Mouse (Mus musculus): ENCODE data around the gene Trim41. TPM values are rescaled to one million over a fixed set of nuclear protein-coding genes. Genes with fewer than 3 reads are reported as not detected.
"Not testable (repeated sequence)": the region's sequence is repeated elsewhere in the genome, so short reads cannot be mapped to it uniquely, and the experiment has no call there.

Gene Trim41
- polyA plus RNA-seq, 1 experiment from 2014 or later: 5.7 TPM

DNA sequence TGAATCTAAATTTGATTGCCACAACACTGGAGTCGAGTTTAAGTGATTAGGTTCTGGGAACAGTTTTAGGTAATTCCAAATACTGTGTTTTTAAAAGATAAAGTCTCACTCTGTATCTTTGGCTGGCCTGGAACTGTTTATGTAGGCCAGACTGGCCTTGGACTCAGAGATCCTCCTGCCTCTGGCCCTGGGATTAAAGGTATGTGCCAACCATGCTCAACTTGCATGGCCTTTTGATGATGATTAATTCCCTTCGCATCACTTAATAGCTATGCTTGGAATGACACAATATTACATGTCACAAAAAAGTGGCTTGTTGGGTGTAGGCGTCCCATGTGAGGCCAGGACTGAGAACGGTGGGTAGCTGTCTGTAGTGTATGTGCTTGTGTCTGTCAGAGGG lies 35.0 kb upstream of the Trim41 start:
- Histone ChIP-seq H3K9ac (ENCODE audit: low read length) (no peak overlapping the region), H3K9me3 (ENCODE audit: control insufficient read depth, low read length) (no peaks in the 10 kb centered on the region), H3K27me3 (ENCODE audit: control insufficient read depth, insufficient read depth, low read length) (no peaks in the 10 kb centered on the region), H3K4me3 (ENCODE audit: low read depth, low read length) (no peak overlapping the region), H3K4me1 (ENCODE audit: control insufficient read depth, insufficient read depth, low read length) (0 out of 2 replicates have a peak, but pooled peaks cover 4% of the 10 kb centered on the region), H3K27ac (replicated peaks; ENCODE audit: low read depth, low read length) (no peak overlapping the region), H3K4me2 (ENCODE audit: low read depth, severe bottlenecking) (no peak overlapping the region; the same call in 1 of the 2 replicates), H3K36me3 (ENCODE audit: control insufficient read depth, insufficient read depth, low read length) (no peaks in the 10 kb centered on the region)
- DNase-seq (ENCODE audit: low spot score): no peak
- ATAC-seq (ENCODE audit: insufficient number of reproducible peaks, low FRiP score, low TSS enrichment, low read depth): no peak
- WGBS: 83% methylated on average over 4 of the region's 4 CpGs

DNA sequence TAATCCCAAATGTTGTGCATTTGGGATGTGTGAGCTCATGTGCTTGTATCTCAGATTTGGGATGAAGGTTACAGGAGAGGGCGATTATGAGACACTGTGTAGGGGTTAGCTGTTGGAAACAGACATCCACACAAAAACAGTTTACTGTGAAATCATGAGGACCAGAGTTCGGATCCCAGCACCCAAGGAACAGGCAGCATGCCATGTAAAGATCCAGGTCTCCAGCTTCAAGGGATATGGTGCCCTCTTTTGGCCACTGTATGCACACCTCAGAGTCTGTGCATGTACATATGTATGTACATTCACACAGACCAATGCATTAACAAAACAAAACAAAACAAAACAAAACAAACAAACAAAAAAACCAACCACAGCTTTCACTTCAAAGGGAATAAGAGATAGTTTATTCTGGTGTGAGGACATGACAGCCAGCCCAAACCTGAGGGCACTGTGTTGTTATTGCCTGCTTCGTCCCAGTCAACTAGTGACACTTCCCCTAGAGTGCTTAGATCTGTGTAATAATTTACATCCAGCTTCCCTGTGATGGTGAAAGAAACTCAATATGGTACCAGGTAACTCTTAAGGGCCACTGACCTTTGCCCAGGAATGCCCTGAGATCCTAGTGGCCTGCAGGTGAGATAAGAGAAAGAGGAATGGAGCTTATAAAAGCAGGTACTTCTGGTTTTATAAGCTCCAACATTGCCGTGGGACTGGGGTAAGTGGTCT lies 34.3 kb upstream of the Trim41 start:
- ATAC-seq (ENCODE audit: insufficient number of reproducible peaks, low FRiP score, low TSS enrichment, low read depth) (no peak), DNase-seq (ENCODE audit: low spot score) (no peak)
- 81% methylated on average over 4 of the region's 4 CpGs for WGBS

DNA sequence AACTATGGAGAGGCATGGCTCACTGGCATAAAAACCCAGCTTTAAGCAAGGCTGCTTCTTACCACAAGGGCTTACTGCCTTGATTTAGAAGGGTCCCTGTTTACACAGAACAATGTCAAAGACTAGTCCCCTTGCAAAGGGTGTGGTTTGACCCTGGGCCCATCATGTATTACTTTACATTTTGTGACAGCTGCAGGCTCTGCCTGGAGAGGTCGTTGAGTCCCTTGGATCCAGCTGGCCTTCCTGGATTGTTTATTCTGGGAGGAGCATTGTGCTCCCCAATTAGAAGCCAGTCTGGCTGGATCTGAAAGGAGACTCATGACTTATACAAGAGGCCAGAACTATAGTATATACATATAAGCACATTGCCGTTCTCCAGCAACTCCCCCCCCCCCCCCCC lies 33.1 kb upstream of the Trim41 start:
- no peak overlapping the region for H3K4me3 ChIP-seq (ENCODE audit: low read depth, low read length)
- H3K36me3 ChIP-seq (ENCODE audit: control insufficient read depth, insufficient read depth, low read length): no peaks in the 10 kb centered on the region
- ATAC-seq (ENCODE audit: insufficient number of reproducible peaks, low FRiP score, low TSS enrichment, low read depth) (no peak), DNase-seq (ENCODE audit: low spot score) (no peak)
- no peaks in the 10 kb centered on the region for H3K9me3 ChIP-seq (ENCODE audit: control insufficient read depth, low read length)
- no peak overlapping the region for H3K9ac ChIP-seq (ENCODE audit: low read length)
- 0 out of 2 replicates have a peak, but pooled peaks cover 4% of the 10 kb centered on the region for H3K4me1 ChIP-seq (ENCODE audit: control insufficient read depth, insufficient read depth, low read length)
- 61% methylated on average over 2 of the region's 2 CpGs for WGBS
- H3K27ac ChIP-seq (replicated peaks; ENCODE audit: low read depth, low read length): no peak overlapping the region
- H3K27me3 ChIP-seq (ENCODE audit: control insufficient read depth, insufficient read depth, low read length): no peaks in the 10 kb centered on the region
- no peak overlapping the region for H3K4me2 ChIP-seq (ENCODE audit: low read depth, severe bottlenecking)

More for the DNA sequence above, 34.3 kb upstream of the Trim41 start:
- H3K36me3 ChIP-seq (ENCODE audit: control insufficient read depth, insufficient read depth, low read length): no peaks in the 10 kb centered on the region
- H3K9ac ChIP-seq (ENCODE audit: low read length): no peak overlapping the region
- H3K9me3 ChIP-seq (ENCODE audit: control insufficient read depth, low read length): no peaks in the 10 kb centered on the region
- H3K27me3 ChIP-seq (ENCODE audit: control insufficient read depth, insufficient read depth, low read length): no peaks in the 10 kb centered on the region
- H3K4me3 ChIP-seq (ENCODE audit: low read depth, low read length): no peak overlapping the region
- H3K4me2 ChIP-seq (ENCODE audit: low read depth, severe bottlenecking): no peak overlapping the region
- no peak overlapping the region for H3K27ac ChIP-seq (replicated peaks; ENCODE audit: low read depth, low read length)
- 0 out of 2 replicates have a peak, but pooled peaks cover 4% of the 10 kb centered on the region for H3K4me1 ChIP-seq (ENCODE audit: control insufficient read depth, insufficient read depth, low read length)

DNA sequence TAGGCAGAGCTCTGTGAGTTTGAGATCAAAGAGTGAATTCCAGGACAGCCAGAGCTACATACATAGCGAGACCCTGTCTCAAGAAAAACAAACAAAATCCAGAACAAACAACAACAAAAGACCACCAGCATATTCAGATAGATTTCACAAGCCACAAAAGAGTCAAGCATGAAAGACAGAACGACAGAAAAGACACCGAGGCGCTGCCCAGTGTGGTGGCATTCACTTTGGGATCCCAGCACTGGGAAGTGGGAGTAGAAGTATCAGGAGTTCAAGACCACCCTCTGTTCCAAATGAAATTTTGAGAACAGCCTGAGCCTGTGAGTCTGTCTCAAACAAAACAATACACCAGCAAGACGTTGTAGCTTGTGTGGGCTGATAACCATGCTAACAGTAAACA lies 29.7 kb upstream of the Trim41 start:
- DNase-seq (ENCODE audit: low spot score): no peak
- WGBS: 66% methylated on average over 5 of the region's 5 CpGs

GRCm38 (mm10) chr11:48846362-48846761 lies 29.2 kb upstream of the Trim41 start:
- not testable (repeated sequence) for H3K9me3 ChIP-seq (ENCODE audit: control insufficient read depth, low read length); H3K4me1 ChIP-seq (ENCODE audit: control insufficient read depth, insufficient read depth, low read length); H3K4me2 ChIP-seq (ENCODE audit: low read depth, severe bottlenecking); H3K36me3 ChIP-seq (ENCODE audit: control insufficient read depth, insufficient read depth, low read length); H3K27ac ChIP-seq (replicated peaks; ENCODE audit: low read depth, low read length); H3K9ac ChIP-seq (ENCODE audit: low read length); H3K4me3 ChIP-seq (ENCODE audit: low read depth, low read length); H3K27me3 ChIP-seq (ENCODE audit: control insufficient read depth, insufficient read depth, low read length); ATAC-seq (ENCODE audit: insufficient number of reproducible peaks, low FRiP score, low TSS enrichment, low read depth); DNase-seq (ENCODE audit: low spot score)
- 81% methylated on average over 2 of the region's 2 CpGs for WGBS

More for the DNA sequence above, 29.7 kb upstream of the Trim41 start:
- no peaks in the 10 kb centered on the region for H3K9me3 ChIP-seq (ENCODE audit: control insufficient read depth, low read length)
- H3K27me3 ChIP-seq (ENCODE audit: control insufficient read depth, insufficient read depth, low read length): no peaks in the 10 kb centered on the region
- no peak for ATAC-seq (ENCODE audit: insufficient number of reproducible peaks, low FRiP score, low TSS enrichment, low read depth)
- no peaks in the 10 kb centered on the region for H3K4me1 ChIP-seq (ENCODE audit: control insufficient read depth, insufficient read depth, low read length)
- H3K27ac ChIP-seq (replicated peaks; ENCODE audit: low read depth, low read length): no peak overlapping the region
- H3K4me2 ChIP-seq (ENCODE audit: low read depth, severe bottlenecking): no peak overlapping the region
- no peak overlapping the region for H3K9ac ChIP-seq (ENCODE audit: low read length)
- H3K4me3 ChIP-seq (ENCODE audit: low read depth, low read length): no peak overlapping the region
- no peaks in the 10 kb centered on the region for H3K36me3 ChIP-seq (ENCODE audit: control insufficient read depth, insufficient read depth, low read length)

GRCm38 (mm10) chr11:48845244-48845815 lies 28.2 kb upstream of the Trim41 start:
- H3K27me3 ChIP-seq (ENCODE audit: control insufficient read depth, insufficient read depth, low read length): no peaks in the 10 kb centered on the region
- H3K4me1 ChIP-seq (ENCODE audit: control insufficient read depth, insufficient read depth, low read length): no peaks in the 10 kb centered on the region
- H3K4me2 ChIP-seq (ENCODE audit: low read depth, severe bottlenecking): no peak overlapping the region
- H3K36me3 ChIP-seq (ENCODE audit: control insufficient read depth, insufficient read depth, low read length): no peaks in the 10 kb centered on the region
- H3K4me3 ChIP-seq (ENCODE audit: low read depth, low read length): no peak overlapping the region
- no peak overlapping the region for H3K9ac ChIP-seq (ENCODE audit: low read length)
- WGBS: 22% methylated on average over 13 of the region's 13 CpGs
- H3K9me3 ChIP-seq (ENCODE audit: control insufficient read depth, low read length): no peaks in the 10 kb centered on the region
- ATAC-seq (ENCODE audit: insufficient number of reproducible peaks, low FRiP score, low TSS enrichment, low read depth) (no peak), DNase-seq (ENCODE audit: low spot score) (no peak)
- H3K27ac ChIP-seq (replicated peaks; ENCODE audit: low read depth, low read length): no peak overlapping the region

GRCm38 (mm10) chr11:48844309-48844708 lies 27.2 kb upstream of the Trim41 start:
- no peaks in the 10 kb centered on the region for H3K27me3 ChIP-seq (ENCODE audit: control insufficient read depth, insufficient read depth, low read length)
- ATAC-seq (ENCODE audit: insufficient number of reproducible peaks, low FRiP score, low TSS enrichment, low read depth) (no peak), DNase-seq (ENCODE audit: low spot score) (no peak)
- no peaks in the 10 kb centered on the region for H3K9me3 ChIP-seq (ENCODE audit: control insufficient read depth, low read length)
- H3K4me2 ChIP-seq (ENCODE audit: low read depth, severe bottlenecking): no peak overlapping the region
- H3K4me3 ChIP-seq (ENCODE audit: low read depth, low read length): no peak overlapping the region
- no peaks in the 10 kb centered on the region for H3K4me1 ChIP-seq (ENCODE audit: control insufficient read depth, insufficient read depth, low read length)
- no peak overlapping the region for H3K27ac ChIP-seq (replicated peaks; ENCODE audit: low read depth, low read length)
- H3K36me3 ChIP-seq (ENCODE audit: control insufficient read depth, insufficient read depth, low read length): no peaks in the 10 kb centered on the region
- WGBS: 57% methylated on average over 6 of the region's 6 CpGs
- H3K9ac ChIP-seq (ENCODE audit: low read length): no peak overlapping the region

- 87% methylated on average over 11 of the region's 11 CpGs for WGBS
These were observed 26.0 kb upstream of the Trim41 start for GRCm38 (mm10) chr11:48843202-48843601.

More at GRCm38 (mm10) chr11:48843202-48843601, 26.0 kb upstream of the Trim41 start:
- Histone ChIP-seq H3K9ac (ENCODE audit: low read length) (no peak overlapping the region), H3K27me3 (ENCODE audit: control insufficient read depth, insufficient read depth, low read length) (no peaks in the 10 kb centered on the region), H3K27ac (replicated peaks; ENCODE audit: low read depth, low read length) (no peak overlapping the region), H3K36me3 (ENCODE audit: control insufficient read depth, insufficient read depth, low read length) (no peaks in the 10 kb centered on the region), H3K4me2 (ENCODE audit: low read depth, severe bottlenecking) (no peak overlapping the region), H3K9me3 (ENCODE audit: control insufficient read depth, low read length) (no peaks in the 10 kb centered on the region), H3K4me1 (ENCODE audit: control insufficient read depth, insufficient read depth, low read length) (no peaks in the 10 kb centered on the region), H3K4me3 (ENCODE audit: low read depth, low read length) (no peak overlapping the region)
- ATAC-seq (ENCODE audit: insufficient number of reproducible peaks, low FRiP score, low TSS enrichment, low read depth): no peak
- no peak for DNase-seq (ENCODE audit: low spot score)
